Mouse (Mus musculus): ENCODE measurements around the gene Hnrnpf. TPM values are rescaled to one million over a fixed set of nuclear protein-coding genes. Genes with fewer than 3 reads are reported as not detected.

Hnrnpf gene
- polyA plus RNA-seq, 1 experiment: 244 TPM

GRCm38 (mm10) chr6:117907301-117907978, 7.3 kb downstream of the Hnrnpf start:
- no peak for TF ChIP-seq GATA1 (IDR thresholded peaks at IDR 0.05; ENCODE audit: low read length)

DNA sequence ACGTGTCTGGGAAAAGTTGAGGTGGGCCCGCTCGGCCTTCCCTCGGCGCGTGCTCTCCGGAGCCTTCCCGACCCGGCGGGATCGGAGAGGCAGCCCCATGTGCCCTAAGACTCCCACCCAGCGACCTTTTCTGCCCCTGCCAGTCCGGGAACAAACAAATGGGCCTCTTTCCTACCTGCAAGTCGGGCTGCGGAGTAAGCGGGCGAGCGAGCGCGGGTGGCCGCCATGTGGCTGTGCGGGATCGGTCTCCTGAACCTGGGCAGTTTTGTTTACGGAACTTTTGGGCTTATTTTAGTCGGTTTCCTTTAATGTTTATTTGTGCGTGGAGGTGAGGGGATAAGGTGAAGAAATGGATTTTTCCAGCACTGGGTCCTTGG, 7.8 kb downstream of the Hnrnpf start:
- TF ChIP-seq GATA1 (IDR thresholded peaks at IDR 0.05; ENCODE audit: low read length): no peak

- TF ChIP-seq GATA1 (IDR thresholded peaks at IDR 0.05; ENCODE audit: low read length): no peak
These were observed 8.3 kb downstream of the Hnrnpf start for GRCm38 (mm10) chr6:117908424-117908900.

DNA sequence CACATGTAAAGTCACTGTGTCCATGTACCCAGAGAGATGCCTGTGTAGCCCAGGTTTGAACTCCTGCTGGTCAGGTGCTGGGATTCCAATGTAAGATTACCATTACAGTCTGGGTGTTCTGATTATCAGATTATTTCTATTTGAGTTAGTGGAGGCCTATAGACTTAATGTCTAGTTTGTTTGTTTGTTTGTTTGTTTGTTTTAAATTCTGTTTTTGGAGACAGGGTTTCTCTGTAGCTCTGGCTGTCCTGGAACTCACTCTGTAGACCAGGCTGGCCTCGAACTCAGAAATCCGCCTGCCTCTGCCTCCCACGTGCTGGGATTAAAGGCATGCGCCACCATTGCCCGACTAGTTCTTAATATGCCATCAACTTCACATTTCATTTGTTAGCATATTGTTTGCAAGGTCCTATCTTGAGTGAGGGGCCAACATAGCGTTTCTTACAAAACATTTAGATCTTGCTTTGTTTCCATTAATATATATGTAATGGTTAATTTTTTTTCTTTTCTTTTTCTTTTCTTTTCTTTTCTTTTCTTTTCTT, 10.1 kb downstream of the Hnrnpf start:
- no peak for TF ChIP-seq GATA1 (IDR thresholded peaks at IDR 0.05; ENCODE audit: low read length)

DNA sequence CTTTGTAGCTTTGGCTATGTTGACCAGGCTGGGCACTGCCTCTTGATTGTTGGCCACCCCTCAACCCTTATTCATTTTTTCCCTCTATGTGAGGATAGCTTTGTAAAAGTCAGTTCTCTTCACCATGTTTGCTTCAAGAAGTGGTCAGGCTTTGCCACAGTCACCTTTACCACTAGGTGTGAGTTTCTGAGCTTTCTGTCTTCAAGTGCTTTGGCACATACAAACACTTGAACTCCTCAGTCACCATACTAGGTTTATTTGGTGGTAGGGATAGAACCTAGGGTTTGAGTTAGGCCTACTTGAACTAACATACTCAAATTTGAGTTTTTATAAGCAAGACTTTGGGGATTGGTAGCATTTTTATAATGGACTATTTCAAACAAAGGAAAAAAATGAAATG, 14.4 kb downstream of the Hnrnpf start:
- TF ChIP-seq GATA1 (IDR thresholded peaks at IDR 0.05; ENCODE audit: low read length): no peak

DNA sequence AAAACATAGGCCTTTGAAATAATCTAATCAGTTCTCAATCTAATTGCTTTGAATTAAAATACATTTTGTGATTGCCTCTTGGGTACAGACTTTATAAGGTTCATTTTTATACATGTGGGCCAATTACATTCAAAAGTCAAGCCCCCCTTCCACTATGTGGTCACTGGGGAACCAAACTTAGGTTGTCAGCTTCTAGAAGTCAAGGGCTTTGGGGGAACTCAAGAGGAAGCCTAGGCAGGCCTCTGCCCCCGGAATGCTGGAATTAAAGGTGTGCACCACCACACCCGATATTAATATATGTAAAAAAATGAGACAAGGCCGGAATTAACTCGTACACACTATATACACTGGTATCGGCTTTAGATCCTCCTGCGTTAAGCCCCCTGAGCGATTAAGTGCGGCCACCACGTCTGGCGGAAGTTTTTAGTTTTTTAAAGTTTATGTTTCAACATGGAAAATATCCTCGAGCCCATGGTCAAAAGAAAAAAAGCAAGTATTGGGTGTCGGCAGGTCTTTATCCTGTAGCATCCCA, 16.1 kb downstream of the Hnrnpf start:
- no peak for TF ChIP-seq GATA1 (IDR thresholded peaks at IDR 0.05; ENCODE audit: low read length)

- TF ChIP-seq GATA1 (IDR thresholded peaks at IDR 0.05; ENCODE audit: low read length): no peak
These were observed 16.8 kb downstream of the Hnrnpf start for GRCm38 (mm10) chr6:117916737-117917426.

- no peak for TF ChIP-seq GATA1 (IDR thresholded peaks at IDR 0.05; ENCODE audit: low read length)
These were observed 17.5 kb downstream of the Hnrnpf start for GRCm38 (mm10) chr6:117917576-117917975.

DNA sequence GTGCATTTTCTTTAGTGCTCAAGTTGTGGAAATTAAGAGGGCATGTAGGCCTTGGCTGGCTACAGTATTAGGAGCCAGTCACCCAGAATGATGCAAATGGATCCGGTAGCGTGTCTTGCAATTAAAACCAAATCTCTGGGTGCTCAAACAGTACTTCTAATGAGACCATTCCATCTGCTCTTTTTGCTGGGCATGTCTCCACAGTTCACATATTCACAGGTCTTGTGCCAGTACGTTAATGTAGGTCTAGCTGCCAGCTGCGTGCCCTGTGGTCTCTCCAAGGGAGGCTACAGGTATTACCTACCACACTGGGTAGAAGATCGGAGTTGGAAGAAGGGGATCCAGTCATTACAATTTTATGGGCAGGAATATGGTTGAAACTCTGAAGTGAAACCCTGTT, 17.9 kb downstream of the Hnrnpf start:
- TF ChIP-seq GATA1 (IDR thresholded peaks at IDR 0.05; ENCODE audit: low read length): no peak

DNA sequence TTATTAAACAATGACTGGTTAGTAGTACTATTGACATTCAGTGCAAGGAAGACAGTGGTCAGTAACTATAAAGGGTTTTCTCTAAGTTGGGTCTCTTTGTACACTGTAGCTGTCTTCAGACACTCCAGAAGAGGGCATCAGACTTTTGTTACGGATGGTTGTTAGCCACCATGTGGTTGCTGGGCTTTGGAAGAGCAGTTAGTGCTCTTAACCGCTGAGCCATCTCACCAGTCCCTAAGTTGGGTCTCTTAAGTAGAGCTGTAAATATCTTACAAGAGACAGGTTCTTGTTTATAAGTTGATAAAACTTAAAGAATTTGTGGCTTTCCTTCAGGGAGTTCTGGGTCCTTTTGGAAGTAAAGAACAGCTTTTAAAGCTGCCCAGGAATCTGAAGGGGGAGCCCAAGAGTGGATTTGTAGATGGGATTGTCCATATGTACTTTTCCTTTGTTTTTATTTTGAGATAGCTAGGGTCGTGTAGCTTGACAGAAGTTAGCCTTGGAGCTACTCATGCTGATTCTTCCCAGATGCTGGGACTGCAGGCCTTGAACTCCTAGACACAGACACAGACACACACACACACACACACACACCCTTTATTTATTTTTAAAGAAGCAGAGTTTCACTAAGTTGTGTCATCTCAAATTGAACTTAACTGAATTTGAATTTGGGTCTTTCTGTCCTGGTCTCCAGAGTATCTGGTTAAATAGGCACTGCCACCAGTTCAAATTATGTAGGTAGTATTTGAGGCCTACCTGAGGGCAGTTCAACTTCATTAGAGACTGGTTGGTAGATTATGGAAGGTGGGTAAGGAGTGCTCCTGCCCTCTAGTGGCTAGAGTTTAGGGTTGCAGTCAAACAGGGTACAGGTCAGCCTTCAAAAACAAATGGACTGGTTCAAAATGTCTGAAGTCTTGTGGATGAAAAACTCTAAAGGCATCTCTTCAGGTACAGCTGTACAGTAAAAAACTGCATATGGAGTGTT, 20.8 kb downstream of the Hnrnpf start:
- TF ChIP-seq GATA1 (IDR thresholded peaks at IDR 0.05; ENCODE audit: low read length): no peak

- no peak for TF ChIP-seq GATA1 (IDR thresholded peaks at IDR 0.05; ENCODE audit: low read length)
These were observed 21.9 kb downstream of the Hnrnpf start for GRCm38 (mm10) chr6:117922041-117922440.

DNA sequence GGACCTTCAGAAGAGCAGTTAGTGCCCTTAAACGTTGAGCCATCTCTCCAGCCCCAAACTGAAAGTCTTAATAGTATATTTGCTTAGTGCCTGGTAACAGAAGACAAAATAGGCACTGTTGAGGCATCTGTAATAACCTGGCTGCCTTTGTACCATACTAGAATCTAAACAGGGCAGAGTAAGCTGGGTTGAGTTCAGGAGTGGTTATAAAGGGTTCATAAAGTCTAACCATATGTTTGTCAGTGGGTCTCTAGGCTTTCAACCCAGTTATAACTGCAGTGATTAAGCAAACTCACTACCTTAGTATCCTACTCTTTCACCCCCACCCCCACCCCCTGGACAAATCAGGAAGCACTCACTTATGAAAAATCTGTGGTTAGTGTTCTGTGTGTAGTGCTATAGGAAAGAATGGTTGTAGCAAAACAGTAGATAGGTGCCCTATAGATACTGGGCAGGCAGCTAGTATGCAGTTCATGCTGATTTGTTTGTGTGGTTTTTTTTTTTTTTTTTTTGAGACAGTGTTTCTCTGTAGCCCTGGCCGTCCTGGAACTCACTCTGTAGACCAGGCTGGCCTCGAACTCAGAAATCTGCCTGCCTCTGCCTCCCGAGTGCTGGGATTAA, 26.9 kb downstream of the Hnrnpf start:
- TF ChIP-seq GATA1 (IDR thresholded peaks at IDR 0.05; ENCODE audit: low read length): no peak

- no peak for TF ChIP-seq GATA1 (IDR thresholded peaks at IDR 0.05; ENCODE audit: low read length)
These were observed 27.8 kb downstream of the Hnrnpf start for GRCm38 (mm10) chr6:117927955-117928354.

DNA sequence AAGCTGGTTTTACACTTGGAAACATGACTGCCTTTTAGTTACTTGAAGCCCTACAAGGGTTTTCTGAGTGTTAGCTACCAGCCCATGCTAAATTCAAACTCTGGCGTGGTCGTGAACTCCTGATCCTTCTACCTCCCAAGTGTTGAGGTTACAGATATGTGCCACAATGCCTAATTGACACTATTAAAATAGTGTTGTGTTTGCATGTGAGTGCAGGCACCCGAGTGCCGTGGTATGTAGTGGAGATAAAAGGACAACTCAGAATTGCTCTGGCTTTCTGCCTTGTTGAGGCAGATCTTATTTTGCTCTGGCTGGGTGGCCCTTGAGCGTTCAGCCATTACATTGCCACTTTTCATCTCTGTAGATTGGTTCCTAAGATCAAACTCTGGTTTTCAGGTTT, 28.6 kb downstream of the Hnrnpf start:
- TF ChIP-seq GATA1 (IDR thresholded peaks at IDR 0.05; ENCODE audit: low read length): no peak

Measured in G1E-ER4 (cell line).